Mouse (Mus musculus) midbrain, embryonic 10.5 days (tissue): ENCODE results near the gene Aqp3. TPM values are rescaled to one million over a fixed set of nuclear protein-coding genes. Genes with fewer than 3 reads are reported as not detected.
A peak's percentile ranks its signal among the peaks of the same experiment; 100 is the strongest.

Experiments used
- DNase-seq: peaks from one replicate; pipeline ENCODE4 v3.0.0-alpha.2; 2017; ENCODE audit warnings: low spot score
- H3K27ac ChIP-seq: fragments of 300-500 bp; sonication (generic); replicated peaks from 2 replicates; pipeline ENCODE4 v1.5.1; 2016; ENCODE audit warnings: mild to moderate bottlenecking
- H3K27me3 ChIP-seq: fragments of 300-500 bp; sonication (generic); 2 replicates; pipeline ENCODE4 v1.6.1; 2016; ENCODE audit warnings: low read depth, mild to moderate bottlenecking; ENCODE audit not compliant: poor library complexity, severe bottlenecking
- H3K36me3 ChIP-seq: fragments of 300-500 bp; sonication (generic); 2 replicates; pipeline ENCODE4 v1.6.1; 2016; ENCODE audit warnings: mild to moderate bottlenecking, moderate library complexity
- H3K4me1 ChIP-seq: fragments of 300-500 bp; sonication (generic); 2 replicates; pipeline ENCODE4 v1.6.1; 2016
- H3K4me3 ChIP-seq: fragments of 300-500 bp; sonication (generic); 2 replicates; pipeline ENCODE4 v1.5.1; 2016; ENCODE audit warnings: mild to moderate bottlenecking, moderate library complexity
- H3K9me3 ChIP-seq: fragments of 300-500 bp; sonication (generic); replicated peaks from 2 replicates; pipeline ENCODE4 v1.6.1; 2016; ENCODE audit warnings: mild to moderate bottlenecking
- WGBS: fragments of 180-500 bp; shearing (Covaris S2); methylation state at CpG from one replicate; pipeline ENCODE4 v1.1.7; 2016; 5-methylcytosine and 5-hydroxymethylcytosine counted together
- polyA plus RNA-seq: library from polyadenylated mRNA; unstranded; fragments of >200 nt; fragmentation: Nextera tagmentation; extraction: Ambion mirVana; gene quantifications from 2 replicates; pipeline ENCODE4 v1.2.1, GENCODE M21; 2016

Aqp3 gene
- polyA plus RNA-seq, result 2.5 and 5.0 TPM in 2 replicates

- DNase-seq, result peak; percentile 48
- Histone ChIP-seq H3K27me3 (peaks cover 55% of the 10 kb centered on the region), H3K4me3 (peak within 1 kb of the TSS; percentile 64), H3K36me3 (no peaks in the 10 kb centered on the region), H3K4me1 (peaks cover 21% of the 10 kb centered on the region), H3K9me3 (no peaks in the 10 kb centered on the region), H3K27ac (peak within 1 kb of the TSS; percentile 61)
- under 1% methylated on average over 42 of the region's 42 CpGs for WGBS
Observed at GRCm38 (mm10) chr4:41097871-41098576, at the start of gene Aqp3. Gene Aqp3 (minus strand): TSS chr4:41098183.

DNA sequence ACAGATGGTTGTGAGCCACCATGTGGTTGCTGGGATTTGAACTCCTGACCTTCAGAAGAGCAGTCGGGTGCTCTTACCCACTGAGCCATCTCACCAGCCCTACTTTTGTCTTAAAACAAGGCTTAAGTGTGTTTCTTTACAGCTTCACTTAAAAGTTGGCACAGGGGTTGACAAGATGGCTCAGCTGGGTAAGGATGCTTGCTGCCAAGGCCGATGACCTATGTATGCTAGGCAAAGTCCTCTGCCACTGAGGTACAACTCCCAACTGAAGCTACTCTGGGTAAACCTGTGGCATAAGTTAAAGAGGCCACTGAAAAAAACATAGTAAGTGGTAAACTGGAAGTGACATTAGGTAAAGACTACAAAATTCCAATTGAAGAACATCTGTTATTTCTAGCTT is 44.6 kb upstream of the Aqp3 start:
- Histone ChIP-seq H3K4me1 (peaks cover 6% of the 10 kb centered on the region; the same call in 1 of the 2 replicates), H3K36me3 (peaks cover 70% of the 10 kb centered on the region), H3K27me3 (no peaks in the 10 kb centered on the region), H3K4me3 (no peak overlapping the region), H3K9me3 (peaks cover 3% of the 10 kb centered on the region; the same call in 1 of the 2 replicates), H3K27ac (no peak overlapping the region)
- no peak for DNase-seq
- WGBS, result 90% methylated on average over 2 of the region's 2 CpGs

- DNase-seq, result no peak
- Histone ChIP-seq H3K27ac (no peak overlapping the region), H3K9me3 (peaks cover 3% of the 10 kb centered on the region; the same call in 1 of the 2 replicates), H3K4me3 (no peak overlapping the region), H3K4me1 (peaks cover 12% of the 10 kb centered on the region), H3K36me3 (peaks cover 62% of the 10 kb centered on the region), H3K27me3 (no peaks in the 10 kb centered on the region)
- 98% methylated on average over 6 of the region's 6 CpGs for WGBS
Observed at GRCm38 (mm10) chr4:41140174-41140875, 42.3 kb upstream of the Aqp3 start.

GRCm38 (mm10) chr4:41136811-41137210 is 38.8 kb upstream of the Aqp3 start:
- DNase-seq, result no peak
- no peaks in the 10 kb centered on the region for H3K27me3 ChIP-seq
- H3K4me3 ChIP-seq, result peak overlapping the region; percentile 94
- H3K36me3 ChIP-seq, result peaks cover 36% of the 10 kb centered on the region
- peaks cover 19% of the 10 kb centered on the region for H3K4me1 ChIP-seq
- H3K27ac ChIP-seq, result peak overlapping the region; percentile 100
- peaks cover 3% of the 10 kb centered on the region; the same call in 1 of the 2 replicates for H3K9me3 ChIP-seq
- WGBS, result 0% methylated on average over 8 of the region's 8 CpGs

DNA sequence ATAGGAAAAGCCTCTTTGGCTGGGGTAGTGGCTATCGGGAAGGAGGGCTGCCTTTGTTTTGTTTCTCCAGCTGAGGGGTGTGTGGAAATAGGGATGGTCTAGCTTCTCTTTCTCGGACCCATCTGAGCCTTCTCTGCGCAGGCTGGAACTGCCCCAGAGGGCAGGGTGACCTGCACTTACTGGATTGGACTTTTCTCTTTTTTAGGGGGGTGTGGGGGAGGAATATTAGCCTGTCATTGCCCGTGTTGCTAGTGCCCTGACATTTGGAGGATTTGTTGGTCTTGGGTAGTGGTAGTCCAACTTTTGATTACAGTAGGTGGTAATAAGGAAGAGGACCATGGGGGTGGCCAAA is 38.4 kb upstream of the Aqp3 start:
- Histone ChIP-seq H3K27ac (peak overlapping the region; percentile 100), H3K36me3 (peaks cover 32% of the 10 kb centered on the region), H3K4me1 (peaks cover 19% of the 10 kb centered on the region), H3K9me3 (peaks cover 3% of the 10 kb centered on the region; the same call in 1 of the 2 replicates), H3K4me3 (peak overlapping the region; percentile 94), H3K27me3 (no peaks in the 10 kb centered on the region)
- no peak for DNase-seq
- 0% methylated on average over 4 of the region's 4 CpGs for WGBS

DNA sequence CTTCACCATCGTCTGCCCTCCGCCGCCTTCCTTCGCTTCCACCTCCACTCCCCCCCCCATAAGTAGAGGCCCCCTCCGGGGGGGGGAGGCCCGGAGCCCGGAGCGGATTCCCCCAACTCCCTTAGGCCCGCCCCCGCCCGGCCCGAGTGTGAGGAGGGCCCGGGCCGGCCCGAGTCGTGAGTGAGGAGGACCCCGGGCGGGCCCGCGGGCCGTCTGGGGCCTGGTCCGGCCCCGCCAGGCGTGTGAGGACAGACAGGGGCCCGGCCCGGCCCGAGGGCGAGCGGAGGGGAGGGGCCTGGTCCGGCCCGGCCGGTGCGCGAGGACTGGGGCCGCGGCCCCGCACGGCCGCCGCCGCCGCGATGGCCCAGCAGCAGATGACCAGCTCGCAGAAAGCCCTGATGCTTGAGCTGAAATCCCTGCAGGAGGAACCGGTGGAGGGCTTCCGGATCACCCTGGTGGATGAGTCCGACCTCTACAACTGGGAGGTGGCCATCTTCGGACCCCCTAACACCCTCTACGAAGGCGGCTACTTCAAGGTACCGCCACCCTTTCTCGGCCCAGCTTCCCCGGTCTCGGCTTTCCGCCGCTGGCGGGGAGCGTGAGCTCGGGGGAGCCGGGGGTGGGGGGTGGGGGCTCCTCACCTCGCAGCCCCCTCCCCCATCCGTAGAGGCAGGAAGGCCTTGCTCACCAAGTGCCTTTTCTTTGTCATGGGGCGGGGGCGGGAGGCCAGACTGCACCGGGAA is 37.9 kb upstream of the Aqp3 start, which contains the start of gene Ube2r2:
TSS of gene Ube2r2 (plus strand) at position 33 of the 743 bp plus-strand sequence.
- peak within 1 kb of the TSS; percentile 94 for H3K4me3 ChIP-seq
- under 1% methylated on average over 64 of the region's 65 CpGs for WGBS
- peak within 1 kb of the TSS; percentile 100 for H3K27ac ChIP-seq
- H3K27me3 ChIP-seq, result no peaks in the 10 kb centered on the region
- peak; percentile 83 for DNase-seq
- peaks cover 3% of the 10 kb centered on the region; the same call in 1 of the 2 replicates for H3K9me3 ChIP-seq
- peaks cover 27% of the 10 kb centered on the region for H3K36me3 ChIP-seq
- H3K4me1 ChIP-seq, result peaks cover 19% of the 10 kb centered on the region

GRCm38 (mm10) chr4:41134935-41135710 is 37.1 kb upstream of the Aqp3 start:
- H3K27me3 ChIP-seq, result no peaks in the 10 kb centered on the region
- WGBS, result 3% methylated on average over 50 of the region's 70 CpGs
- H3K9me3 ChIP-seq, result peaks cover 3% of the 10 kb centered on the region; the same call in 1 of the 2 replicates

GRCm38 (mm10) chr4:41133529-41134291 is 35.7 kb upstream of the Aqp3 start:
- no peak for DNase-seq
- WGBS, result 87% methylated on average over 6 of the region's 6 CpGs
- peaks cover 3% of the 10 kb centered on the region; the same call in 1 of the 2 replicates for H3K9me3 ChIP-seq
- H3K4me3 ChIP-seq, result no peak overlapping the region
- peaks cover 19% of the 10 kb centered on the region for H3K4me1 ChIP-seq
- H3K27ac ChIP-seq, result no peak overlapping the region
- H3K36me3 ChIP-seq, result peaks cover 6% of the 10 kb centered on the region
- no peaks in the 10 kb centered on the region for H3K27me3 ChIP-seq

More at GRCm38 (mm10) chr4:41134935-41135710, 37.1 kb upstream of the Aqp3 start:
- peak overlapping the region; percentile 94 for H3K4me3 ChIP-seq
- H3K27ac ChIP-seq, result peak overlapping the region; percentile 100
- H3K36me3 ChIP-seq, result peaks cover 19% of the 10 kb centered on the region
- H3K4me1 ChIP-seq, result peaks cover 19% of the 10 kb centered on the region
- DNase-seq, result peak; percentile 90

GRCm38 (mm10) chr4:41132471-41132870 is 34.5 kb upstream of the Aqp3 start:
- Histone ChIP-seq H3K27ac (no peak overlapping the region), H3K9me3 (no peaks in the 10 kb centered on the region), H3K4me1 (peaks cover 12% of the 10 kb centered on the region), H3K36me3 (no peaks in the 10 kb centered on the region), H3K4me3 (no peak overlapping the region), H3K27me3 (no peaks in the 10 kb centered on the region)
- 82% methylated on average over 6 of the region's 6 CpGs for WGBS
- DNase-seq, result no peak

- H3K4me1 ChIP-seq, result peaks cover 7% of the 10 kb centered on the region
- WGBS, result 87% methylated on average over 3 of the region's 3 CpGs
Observed at GRCm38 (mm10) chr4:41129836-41130235, 31.9 kb upstream of the Aqp3 start.

DNA sequence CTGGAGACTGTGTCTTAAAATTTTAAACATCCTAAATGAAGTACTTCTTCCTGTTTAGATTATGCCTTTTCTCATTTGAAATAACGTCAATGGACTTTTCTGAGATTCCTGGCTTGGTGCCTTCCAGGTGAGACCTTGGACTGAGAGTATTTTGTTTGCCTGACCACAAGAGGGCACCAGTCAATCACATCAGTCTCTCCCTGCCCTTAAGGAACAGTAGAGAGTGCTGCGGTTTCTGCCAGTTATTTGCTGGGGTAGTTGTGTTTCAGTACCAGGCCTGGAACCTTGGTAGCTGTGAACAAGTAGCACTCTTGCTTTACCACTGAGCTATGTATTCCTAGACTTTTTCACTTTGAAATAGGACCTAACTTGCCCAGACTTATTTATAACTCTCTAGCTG is 31.4 kb upstream of the Aqp3 start:
- 15% methylated on average over 2 of the region's 2 CpGs for WGBS
- no peak overlapping the region for H3K27ac ChIP-seq
- no peak overlapping the region for H3K4me3 ChIP-seq

More at GRCm38 (mm10) chr4:41129836-41130235, 31.9 kb upstream of the Aqp3 start:
- no peak for DNase-seq
- no peak overlapping the region for H3K4me3 ChIP-seq
- no peak overlapping the region for H3K27ac ChIP-seq
- no peaks in the 10 kb centered on the region for H3K36me3 ChIP-seq
- no peaks in the 10 kb centered on the region for H3K27me3 ChIP-seq
- no peaks in the 10 kb centered on the region for H3K9me3 ChIP-seq

More for the DNA sequence above, 31.4 kb upstream of the Aqp3 start:
- Histone ChIP-seq H3K9me3 (no peaks in the 10 kb centered on the region), H3K27me3 (no peaks in the 10 kb centered on the region), H3K4me1 (peaks cover 4% of the 10 kb centered on the region), H3K36me3 (no peaks in the 10 kb centered on the region)
- DNase-seq, result peak; percentile 34
